9 mouse cellular contexts compared by ENCODE assay signal in genomic region chr14:21074398-21075320, GRCm38 (mm10). TPM values are rescaled to one million over a fixed set of nuclear protein-coding genes. Genes with fewer than 3 reads are reported as not detected.
DNase-seq lines count a peak whose midpoint lies in the region; ATAC-seq lines count a peak whose summit lies in the region.
"Had no signal": no experiment of that assay in that cellular context is flagged by ENCODE, and none has a peak within 500 bp of the region (broad histone marks: within the 10 kb centered on the region; RNA-seq: fewer than 3 reads in every experiment).

No protein-coding gene starts in this region.

- no peaks in the 10 kb centered on the region for H3K27me3 ChIP-seq in forebrain, embryonic 10.5 days (ENCODE audit: poor library complexity, severe bottlenecking)
- no peaks in the 10 kb centered on the region for H3K27me3 ChIP-seq in forebrain, embryonic 16.5 days (replicated peaks; ENCODE audit: control insufficient read depth, insufficient read depth, low read length)
- no peaks in the 10 kb centered on the region for H3K27me3 ChIP-seq in midbrain, embryonic 10.5 days (ENCODE audit: low read depth, poor library complexity, severe bottlenecking)
- no peaks in the 10 kb centered on the region for H3K27me3 ChIP-seq in midbrain, embryonic 11.5 days (ENCODE audit: control insufficient read depth, insufficient read depth, low read length)
- no peaks in the 10 kb centered on the region for H3K27me3 ChIP-seq in intestine, embryonic 15.5 days (replicated peaks)
- H3K27me3 ChIP-seq in neural tube, embryonic 13.5 days, result no peaks in the 10 kb centered on the region

- H3K9ac ChIP-seq in forebrain, embryonic 16.5 days (replicated peaks; ENCODE audit: low read depth, low read length), result no peak overlapping the region
- H3K9ac ChIP-seq in midbrain, embryonic 11.5 days (ENCODE audit: low read length), result no peak overlapping the region
- H3K9ac ChIP-seq in intestine, embryonic 15.5 days, result no peak overlapping the region
- H3K9ac ChIP-seq in neural tube, embryonic 13.5 days, result no peak overlapping the region

- peaks cover 21% of the 10 kb centered on the region for H3K4me1 ChIP-seq in forebrain, embryonic 10.5 days
- H3K4me1 ChIP-seq in forebrain, embryonic 16.5 days (replicated peaks; ENCODE audit: control insufficient read depth, insufficient read depth, low read length), result peaks cover 4% of the 10 kb centered on the region
- peaks cover 13% of the 10 kb centered on the region for H3K4me1 ChIP-seq in midbrain, embryonic 10.5 days
- peaks cover 5% of the 10 kb centered on the region; the same call in 1 of the 2 replicates for H3K4me1 ChIP-seq in midbrain, embryonic 11.5 days (ENCODE audit: control insufficient read depth, insufficient read depth, low read length)
- peaks cover 16% of the 10 kb centered on the region for H3K4me1 ChIP-seq in intestine, embryonic 15.5 days (replicated peaks)
- peaks cover 8% of the 10 kb centered on the region for H3K4me1 ChIP-seq in neural tube, embryonic 13.5 days (replicated peaks)

- H3K4me3 ChIP-seq in forebrain, embryonic 10.5 days, result peak overlapping the region; percentile 75
- no peak overlapping the region for H3K4me3 ChIP-seq in forebrain, embryonic 16.5 days (replicated peaks; ENCODE audit: low read length)
- H3K4me3 ChIP-seq in midbrain, embryonic 10.5 days, result peak overlapping the region; percentile 74
- no peak overlapping the region for H3K4me3 ChIP-seq in midbrain, embryonic 11.5 days (ENCODE audit: low read depth, low read length)
- peak overlapping the region; percentile 63; the same call in 1 of the 2 replicates for H3K4me3 ChIP-seq in intestine, embryonic 15.5 days (replicated peaks)
- H3K4me3 ChIP-seq in neural tube, embryonic 13.5 days, result peak overlapping the region; percentile 59; the same call in 1 of the 2 replicates

- H3K4me2 ChIP-seq in forebrain, embryonic 16.5 days (ENCODE audit: low read length), result no peak overlapping the region
- no peak overlapping the region for H3K4me2 ChIP-seq in midbrain, embryonic 11.5 days
- peak overlapping the region; percentile 78 for H3K4me2 ChIP-seq in intestine, embryonic 15.5 days (replicated peaks)
- H3K4me2 ChIP-seq in neural tube, embryonic 13.5 days, result peak overlapping the region; percentile 77

- no peaks in the 10 kb centered on the region for H3K36me3 ChIP-seq in forebrain, embryonic 10.5 days (replicated peaks)
- no peaks in the 10 kb centered on the region for H3K36me3 ChIP-seq in forebrain, embryonic 16.5 days (ENCODE audit: control insufficient read depth, insufficient read depth)
- H3K36me3 ChIP-seq in midbrain, embryonic 10.5 days, result no peaks in the 10 kb centered on the region
- H3K36me3 ChIP-seq in midbrain, embryonic 11.5 days (ENCODE audit: control insufficient read depth, insufficient read depth, low read length), result no peaks in the 10 kb centered on the region
- no peaks in the 10 kb centered on the region for H3K36me3 ChIP-seq in intestine, embryonic 15.5 days
- H3K36me3 ChIP-seq in neural tube, embryonic 13.5 days, result no peaks in the 10 kb centered on the region

- no peak for ATAC-seq in forebrain, embryonic 16.5 days
- ATAC-seq in midbrain, embryonic 11.5 days (ENCODE audit: low FRiP score), result no peak
- ATAC-seq in intestine, embryonic 15.5 days, result no peak
- ATAC-seq in neural tube, embryonic 13.5 days (ENCODE audit: low read depth), result no peak

- H3K9me3 ChIP-seq in forebrain, embryonic 10.5 days, result no peaks in the 10 kb centered on the region
- H3K9me3 ChIP-seq in forebrain, embryonic 16.5 days (ENCODE audit: control insufficient read depth, low read length), result no peaks in the 10 kb centered on the region
- H3K9me3 ChIP-seq in midbrain, embryonic 10.5 days (replicated peaks), result no peaks in the 10 kb centered on the region
- no peaks in the 10 kb centered on the region for H3K9me3 ChIP-seq in midbrain, embryonic 11.5 days (ENCODE audit: control insufficient read depth, low read length)
- no peaks in the 10 kb centered on the region for H3K9me3 ChIP-seq in intestine, embryonic 15.5 days
- no peaks in the 10 kb centered on the region for H3K9me3 ChIP-seq in neural tube, embryonic 13.5 days

- H3K27ac ChIP-seq in forebrain, embryonic 10.5 days, result 0 out of 2 replicates have a peak overlapping the region, but pooled peaks have one; percentile 5
- no peak overlapping the region for H3K27ac ChIP-seq in forebrain, embryonic 16.5 days (ENCODE audit: low read length)
- H3K27ac ChIP-seq in midbrain, embryonic 10.5 days (replicated peaks), result no peak overlapping the region
- no peak overlapping the region for H3K27ac ChIP-seq in midbrain, embryonic 11.5 days (ENCODE audit: low read depth, low read length)
- H3K27ac ChIP-seq in intestine, embryonic 15.5 days, result 0 out of 2 replicates have a peak overlapping the region, but pooled peaks have one; percentile 11
- no peak overlapping the region for H3K27ac ChIP-seq in neural tube, embryonic 13.5 days (replicated peaks)

- DNase-seq in forebrain, embryonic 10.5 days (ENCODE audit: extremely low spot score, low spot score), result no peak
- no peak for DNase-seq in midbrain, embryonic 10.5 days (ENCODE audit: low spot score)
- no peak for DNase-seq in midbrain, embryonic 11.5 days (ENCODE audit: low spot score, missing footprints)
- no peak for DNase-seq in urinary bladder, adult 18-20 months (ENCODE audit: low spot score in 2 of 2)
- DNase-seq in T-cell, adult 2 months (ENCODE audit: low spot score), result no peak
- DNase-seq: kidney, postnatal 14 days had no signal

- WGBS in forebrain, embryonic 10.5 days, result 69% methylated on average over 11 of the region's 11 CpGs
- 63% methylated on average over 11 of the region's 11 CpGs for WGBS in forebrain, embryonic 16.5 days
- whole genome bisulfite sequencing in midbrain, embryonic 10.5 days, result 71% methylated on average over 11 of the region's 11 CpGs
- 70% methylated on average over 11 of the region's 11 CpGs for WGBS in midbrain, embryonic 11.5 days
- 27% methylated on average over 11 of the region's 11 CpGs for WGBS in intestine, embryonic 15.5 days
- 69% methylated on average over 11 of the region's 11 CpGs for WGBS in neural tube, embryonic 13.5 days

RNA-seq across cellular contexts. Expression of gene Adk, which starts 22.3 kb away (rescaled TPM):
- polyA plus RNA-seq in forebrain, embryonic 10.5 days (2016; fragmentation: Nextera tagmentation; extraction: Ambion mirVana), result 171 and 172 TPM in 2 replicates
- 71.9 and 82.3 TPM in 2 replicates for polyA plus RNA-seq in forebrain, embryonic 16.5 days (2015; fragmentation: Nextera tagmentation; extraction: Ambion mirVana)
- 122 and 153 TPM in 2 replicates for polyA plus RNA-seq in midbrain, embryonic 10.5 days (2016; fragmentation: Nextera tagmentation; extraction: Ambion mirVana)
- polyA plus RNA-seq in midbrain, embryonic 11.5 days (2014; fragmentation: Nextera tagmentation; extraction: Ambion mirVana), result 112 and 120 TPM in 2 replicates
- 215 and 230 TPM in 2 replicates for polyA plus RNA-seq in intestine, embryonic 15.5 days (2015; fragmentation: Nextera tagmentation; extraction: Ambion mirVana)
- 39.0 and 46.7 TPM in 2 replicates for polyA plus RNA-seq in neural tube, embryonic 13.5 days (2015; fragmentation: Nextera tagmentation; extraction: Ambion mirVana)

RNA-seq across cellular contexts. Expression of gene Ap3m1, which starts 22.4 kb away (rescaled TPM):
- 99.9 and 101 TPM in 2 replicates for polyA plus RNA-seq in forebrain, embryonic 10.5 days (2016; fragmentation: Nextera tagmentation; extraction: Ambion mirVana)
- polyA plus RNA-seq in forebrain, embryonic 16.5 days (2015; fragmentation: Nextera tagmentation; extraction: Ambion mirVana), result 101 and 109 TPM in 2 replicates
- 108 and 122 TPM in 2 replicates for polyA plus RNA-seq in midbrain, embryonic 10.5 days (2016; fragmentation: Nextera tagmentation; extraction: Ambion mirVana)
- polyA plus RNA-seq in midbrain, embryonic 11.5 days (2014; fragmentation: Nextera tagmentation; extraction: Ambion mirVana), result 143 and 159 TPM in 2 replicates
- 70.2 and 79.0 TPM in 2 replicates for polyA plus RNA-seq in intestine, embryonic 15.5 days (2015; fragmentation: Nextera tagmentation; extraction: Ambion mirVana)
- polyA plus RNA-seq in neural tube, embryonic 13.5 days (2015; fragmentation: Nextera tagmentation; extraction: Ambion mirVana), result 89.3 and 92.6 TPM in 2 replicates

Comparison
In these comparisons a context has a peak if more than half of its experiments do, and no peak if none do; other contexts are left out.
1. H3K27ac ChIP-seq: peak in forebrain, embryonic 10.5 days (single experiment) and intestine, embryonic 15.5 days (single experiment); none in forebrain, embryonic 16.5 days (single experiment), midbrain, embryonic 10.5 days (single experiment), midbrain, embryonic 11.5 days (single experiment) and neural tube, embryonic 13.5 days (single experiment).
2. H3K4me3 ChIP-seq: peak in forebrain, embryonic 10.5 days (single experiment), midbrain, embryonic 10.5 days (single experiment), intestine, embryonic 15.5 days (single experiment) and neural tube, embryonic 13.5 days (single experiment); none in forebrain, embryonic 16.5 days (single experiment) and midbrain, embryonic 11.5 days (single experiment).
3. H3K4me2 ChIP-seq: peak in intestine, embryonic 15.5 days (single experiment) and neural tube, embryonic 13.5 days (single experiment); none in forebrain, embryonic 16.5 days (single experiment) and midbrain, embryonic 11.5 days (single experiment).